In the genomic region with DNA sequence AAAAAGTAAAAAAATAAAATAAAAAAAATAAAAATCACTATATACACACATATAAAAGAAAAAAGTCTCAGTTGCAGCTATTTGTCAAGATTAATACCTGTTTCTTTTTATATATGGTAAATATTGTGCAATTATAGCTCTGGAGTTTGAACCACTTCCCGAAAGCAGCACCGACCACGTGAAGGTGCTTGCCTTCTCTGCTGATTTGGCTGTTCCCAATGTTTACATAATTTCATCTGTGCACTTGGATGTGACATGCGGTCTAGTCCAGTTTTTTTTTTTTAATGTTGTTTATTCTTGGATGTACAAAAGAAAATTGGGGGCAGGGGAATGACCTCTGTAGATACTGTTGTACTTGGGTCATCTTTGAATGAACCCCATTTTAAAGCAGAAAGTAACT, we compare ENCODE assay signal across 13 mouse cellular contexts. TPM values are rescaled to one million over a fixed set of nuclear protein-coding genes. Genes with fewer than 3 reads are reported as not detected.
A peak's percentile ranks its signal among the peaks of the same experiment; 100 is the strongest.
DNase-seq lines count a peak whose midpoint lies in the region; ATAC-seq lines count a peak whose summit lies in the region.
"Had no signal": no experiment of that assay in that cellular context is flagged by ENCODE, and none has a peak within 500 bp of the region (broad histone marks: within the 10 kb centered on the region; RNA-seq: fewer than 3 reads in every experiment).

No protein-coding gene starts in this region.

- peaks cover 13% of the 10 kb centered on the region; the same call in 1 of the 2 replicates for H3K36me3 ChIP-seq in intestine, embryonic 14.5 days (ENCODE audit: control insufficient read depth, insufficient read depth, low read length)
- H3K36me3 ChIP-seq in intestine, embryonic 15.5 days, result no peaks in the 10 kb centered on the region
- no peaks in the 10 kb centered on the region for H3K36me3 ChIP-seq in neural tube, embryonic 11.5 days (ENCODE audit: control insufficient read depth, insufficient read depth, low read length)
- H3K36me3 ChIP-seq in liver, embryonic 16.5 days (ENCODE audit: control insufficient read depth, insufficient read depth), result no peaks in the 10 kb centered on the region
- H3K36me3 ChIP-seq in neural tube, embryonic 15.5 days, result no peaks in the 10 kb centered on the region
- H3K36me3 ChIP-seq: limb, embryonic 10.5 days had no signal

- no peaks in the 10 kb centered on the region for H3K9me3 ChIP-seq in intestine, embryonic 14.5 days (ENCODE audit: control insufficient read depth, low read length)
- no peaks in the 10 kb centered on the region for H3K9me3 ChIP-seq in intestine, embryonic 15.5 days
- H3K9me3 ChIP-seq in neural tube, embryonic 11.5 days (ENCODE audit: control insufficient read depth, low read length), result no peaks in the 10 kb centered on the region
- no peaks in the 10 kb centered on the region for H3K9me3 ChIP-seq in liver, embryonic 16.5 days (replicated peaks; ENCODE audit: control insufficient read depth, low read length)
- no peaks in the 10 kb centered on the region for H3K9me3 ChIP-seq in neural tube, embryonic 15.5 days (replicated peaks)
- H3K9me3 ChIP-seq: limb, embryonic 10.5 days had no signal

- WGBS in intestine, embryonic 14.5 days, result 47% methylated on average over 4 of the region's 4 CpGs
- 28% methylated on average over 4 of the region's 4 CpGs for WGBS in intestine, embryonic 15.5 days
- WGBS in neural tube, embryonic 11.5 days, result 49% methylated on average over 4 of the region's 4 CpGs
- WGBS in liver, embryonic 16.5 days (ENCODE audit: insufficient replicate concordance), result 22% methylated on average over 4 of the region's 4 CpGs
- 35% methylated on average over 4 of the region's 4 CpGs for WGBS in neural tube, embryonic 15.5 days

- no peak for DNase-seq in intestine, embryonic 14.5 days (ENCODE audit: low spot score)
- DNase-seq in neural tube, embryonic 11.5 days (ENCODE audit: low spot score), result no peak
- DNase-seq in neural tube, embryonic 10.5 days (ENCODE audit: extremely low spot score, low spot score), result no peak
- DNase-seq in heart, postnatal 4 days, result no peak
- no peak for DNase-seq in left cerebral cortex, postnatal 4 days
- DNase-seq: right cerebral cortex, postnatal 14 days; thymus, adult 18-20 months had no signal

- no peaks in the 10 kb centered on the region for H3K27me3 ChIP-seq in intestine, embryonic 14.5 days (replicated peaks; ENCODE audit: control insufficient read depth, insufficient read depth, low read length)
- no peaks in the 10 kb centered on the region for H3K27me3 ChIP-seq in intestine, embryonic 15.5 days (replicated peaks)
- H3K27me3 ChIP-seq in neural tube, embryonic 11.5 days (ENCODE audit: control insufficient read depth, insufficient read depth, low read length), result peaks cover 5% of the 10 kb centered on the region; the same call in 1 of the 2 replicates
- peaks cover 56% of the 10 kb centered on the region for H3K27me3 ChIP-seq in liver, embryonic 16.5 days (ENCODE audit: control insufficient read depth, insufficient read depth, low read depth, low read length)
- H3K27me3 ChIP-seq in neural tube, embryonic 15.5 days (replicated peaks), result no peaks in the 10 kb centered on the region

- H3K4me3 ChIP-seq in intestine, embryonic 14.5 days (ENCODE audit: low read depth, low read length), result no peak overlapping the region
- no peak overlapping the region; the same call in 1 of the 2 replicates for H3K4me3 ChIP-seq in intestine, embryonic 15.5 days (replicated peaks)
- no peak overlapping the region for H3K4me3 ChIP-seq in neural tube, embryonic 11.5 days (ENCODE audit: low read depth, low read length)
- no peak overlapping the region for H3K4me3 ChIP-seq in liver, embryonic 16.5 days (ENCODE audit: low read depth, low read length)
- H3K4me3 ChIP-seq in neural tube, embryonic 15.5 days (replicated peaks), result peak overlapping the region; percentile 85

- peaks cover 44% of the 10 kb centered on the region for H3K4me1 ChIP-seq in intestine, embryonic 14.5 days (replicated peaks; ENCODE audit: control insufficient read depth, insufficient read depth, low read length)
- H3K4me1 ChIP-seq in intestine, embryonic 15.5 days (replicated peaks), result peaks cover 42% of the 10 kb centered on the region
- H3K4me1 ChIP-seq in neural tube, embryonic 11.5 days (ENCODE audit: control insufficient read depth, insufficient read depth, low read length), result peaks cover 15% of the 10 kb centered on the region
- peaks cover 4% of the 10 kb centered on the region for H3K4me1 ChIP-seq in liver, embryonic 16.5 days (ENCODE audit: control insufficient read depth, low read depth, low read length)
- peaks cover 78% of the 10 kb centered on the region for H3K4me1 ChIP-seq in neural tube, embryonic 15.5 days

- intact Hi-C loops in left cerebral cortex, postnatal 4 days (cut with DNase I), result no loop called here

- no peak for ATAC-seq in intestine, embryonic 14.5 days (replicated peaks; ENCODE audit: low FRiP score, low TSS enrichment, low read depth)
- no peak for ATAC-seq in intestine, embryonic 15.5 days
- no peak for ATAC-seq in neural tube, embryonic 11.5 days (ENCODE audit: insufficient read depth, low FRiP score, low TSS enrichment)
- ATAC-seq in liver, embryonic 16.5 days (ENCODE audit: low read depth), result no peak
- no peak for ATAC-seq in neural tube, embryonic 15.5 days (ENCODE audit: low FRiP score)

- H3K9ac ChIP-seq in intestine, embryonic 14.5 days (ENCODE audit: low read length), result no peak overlapping the region
- no peak overlapping the region for H3K9ac ChIP-seq in intestine, embryonic 15.5 days
- no peak overlapping the region for H3K9ac ChIP-seq in neural tube, embryonic 11.5 days (ENCODE audit: low read length)
- H3K9ac ChIP-seq in liver, embryonic 16.5 days (ENCODE audit: low read depth, low read length), result no peak overlapping the region
- H3K9ac ChIP-seq in neural tube, embryonic 15.5 days (replicated peaks), result no peak overlapping the region

- H3K27ac ChIP-seq in intestine, embryonic 14.5 days (ENCODE audit: low read depth), result no peak overlapping the region
- no peak overlapping the region for H3K27ac ChIP-seq in intestine, embryonic 15.5 days
- no peak overlapping the region for H3K27ac ChIP-seq in neural tube, embryonic 11.5 days (ENCODE audit: low read depth, low read length)
- H3K27ac ChIP-seq in liver, embryonic 16.5 days (ENCODE audit: low read length), result peak overlapping the region; percentile 39
- H3K27ac ChIP-seq in neural tube, embryonic 15.5 days (replicated peaks), result no peak overlapping the region
- H3K27ac ChIP-seq: limb, embryonic 10.5 days; macrophage had no signal

- H3K4me2 ChIP-seq in intestine, embryonic 14.5 days (ENCODE audit: low read length), result peak overlapping the region; percentile 94
- no peak overlapping the region for H3K4me2 ChIP-seq in intestine, embryonic 15.5 days (replicated peaks)
- peak overlapping the region; percentile 86 for H3K4me2 ChIP-seq in neural tube, embryonic 11.5 days (ENCODE audit: low read depth)
- peak overlapping the region; percentile 49; the same call in 1 of the 2 replicates for H3K4me2 ChIP-seq in liver, embryonic 16.5 days (ENCODE audit: low read depth, low read length)
- H3K4me2 ChIP-seq in neural tube, embryonic 15.5 days, result peak overlapping the region; percentile 77

RNA-seq across cellular contexts. Expression of a gene that starts 3.0 kb away (rescaled TPM):
- 5.3 and 5.9 TPM in 2 replicates for polyA plus RNA-seq in intestine, embryonic 14.5 days (2014; fragmentation: Nextera tagmentation; extraction: Ambion mirVana)
- 4.8 and 5.5 TPM in 2 replicates for polyA plus RNA-seq in intestine, embryonic 15.5 days (2015; fragmentation: Nextera tagmentation; extraction: Ambion mirVana)
- 6.0 TPM in 2 replicates for polyA plus RNA-seq in neural tube, embryonic 11.5 days (2014; fragmentation: Nextera tagmentation; extraction: Ambion mirVana)
- polyA plus RNA-seq in liver, embryonic 16.5 days (2015; fragmentation: Nextera tagmentation; extraction: Ambion mirVana), result 1.5 and 1.6 TPM in 2 replicates
- polyA plus RNA-seq in neural tube, embryonic 15.5 days (2015; fragmentation: Nextera tagmentation; extraction: Ambion mirVana), result 18.9 and 23.1 TPM in 2 replicates
- total RNA-seq in heart, postnatal 4 days (2021), result 1 to 10 TPM; 6.8 to 8.0 TPM
- total RNA-seq in left cerebral cortex, postnatal 4 days (2021), result 100 to 1,000 TPM; 106 to 110 TPM
- total RNA-seq: MEL had no signal
- polyA plus RNA-seq: macrophage had no signal

RNA-seq across cellular contexts. Expression of a gene that starts 22.6 kb away (rescaled TPM):
- 19.4 and 20.1 TPM in 2 replicates for polyA plus RNA-seq in intestine, embryonic 14.5 days (2014; fragmentation: Nextera tagmentation; extraction: Ambion mirVana)
- 24.9 and 25.7 TPM in 2 replicates for polyA plus RNA-seq in intestine, embryonic 15.5 days (2015; fragmentation: Nextera tagmentation; extraction: Ambion mirVana)
- 19.3 and 22.8 TPM in 2 replicates for polyA plus RNA-seq in neural tube, embryonic 11.5 days (2014; fragmentation: Nextera tagmentation; extraction: Ambion mirVana)
- polyA plus RNA-seq in liver, embryonic 16.5 days (2015; fragmentation: Nextera tagmentation; extraction: Ambion mirVana), result 8.2 and 10.0 TPM in 2 replicates
- polyA plus RNA-seq in neural tube, embryonic 15.5 days (2015; fragmentation: Nextera tagmentation; extraction: Ambion mirVana), result 20.0 and 21.8 TPM in 2 replicates
- total RNA-seq in heart, postnatal 4 days (2021), result 10 to 100 TPM; 55.2 to 62.7 TPM
- total RNA-seq in left cerebral cortex, postnatal 4 days (2021), result 10 to 100 TPM; 35.4 to 35.8 TPM
